Mouse (Mus musculus) MN1 (cell line): ENCODE results near the gene Psmd4.
"Not testable (repeated sequence)": the region's sequence is repeated elsewhere in the genome, so short reads cannot be mapped to it uniquely, and the experiment has no call there.

Experiments
- DNase-seq: peaks from one replicate; pipeline ENCODE4 v3.0.0-alpha.2; 2016; ENCODE audit warnings: low spot score

Gene Psmd4

DNA sequence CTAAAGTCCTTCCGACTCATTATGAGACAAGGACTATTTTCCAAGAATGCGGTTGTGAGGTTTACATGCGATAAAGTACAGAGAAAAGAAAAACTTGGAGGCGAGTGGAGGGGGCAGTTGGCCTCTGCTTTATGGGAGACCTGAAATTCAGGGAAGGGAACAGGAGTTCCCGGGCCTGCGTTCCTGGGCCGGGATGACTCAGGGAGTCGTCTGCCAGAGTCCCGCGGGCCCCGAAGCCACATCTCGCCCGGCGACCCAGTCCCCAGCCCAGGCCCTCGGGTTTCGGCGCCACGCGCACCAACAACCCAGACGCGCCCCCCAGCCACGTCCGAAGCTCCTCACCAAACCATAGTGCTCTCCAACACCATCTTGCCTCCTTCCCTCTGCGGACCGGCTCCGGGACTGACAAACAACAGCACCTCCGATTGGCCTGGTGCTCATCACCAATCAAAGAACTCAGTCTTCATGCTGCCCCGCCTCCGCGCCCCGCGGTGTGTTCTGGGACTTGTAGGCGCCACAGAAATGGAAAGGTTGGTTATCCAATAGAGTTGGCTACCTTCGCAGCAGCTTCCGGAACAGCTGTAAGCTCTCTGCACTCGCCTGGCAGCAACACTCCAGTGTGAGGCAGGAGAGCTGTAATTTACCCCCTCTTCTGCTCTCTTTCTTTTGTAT lies at the start of gene Psmd4:
Gene Psmd4, minus strand, starts transcription at position 449 of the 672 bp plus-strand sequence.
- DNase-seq = peak; percentile 97

DNA sequence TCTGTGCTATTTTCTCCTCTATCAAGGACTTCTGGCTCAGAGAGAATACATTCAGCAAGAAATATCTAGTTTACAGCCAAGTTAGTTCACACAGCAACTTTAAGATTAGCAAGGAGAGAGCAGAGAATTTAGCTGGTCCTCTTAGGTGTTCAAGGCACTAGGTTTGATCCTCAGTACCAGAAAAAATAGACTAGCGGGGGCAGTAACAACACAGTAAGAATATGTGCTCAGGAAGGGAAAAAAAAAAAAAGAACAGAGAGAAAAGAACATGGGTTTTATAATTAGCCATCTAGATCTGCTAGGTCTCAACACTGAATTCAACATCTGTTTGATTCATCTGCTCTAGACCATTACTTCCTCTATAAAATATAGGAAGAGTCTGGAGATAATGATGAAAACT lies 45.7 kb upstream of the Psmd4 start:
- DNase-seq = no peak

- no peak for DNase-seq
Measured at GRCm38 (mm10) chr3:95071606-95072005, 29.2 kb upstream of the Psmd4 start.

- DNase-seq = no peak
Measured at GRCm38 (mm10) chr3:95066570-95066969, 24.2 kb upstream of the Psmd4 start.

- DNase-seq = no peak
Measured at GRCm38 (mm10) chr3:95066095-95066494, 23.7 kb upstream of the Psmd4 start.

DNA sequence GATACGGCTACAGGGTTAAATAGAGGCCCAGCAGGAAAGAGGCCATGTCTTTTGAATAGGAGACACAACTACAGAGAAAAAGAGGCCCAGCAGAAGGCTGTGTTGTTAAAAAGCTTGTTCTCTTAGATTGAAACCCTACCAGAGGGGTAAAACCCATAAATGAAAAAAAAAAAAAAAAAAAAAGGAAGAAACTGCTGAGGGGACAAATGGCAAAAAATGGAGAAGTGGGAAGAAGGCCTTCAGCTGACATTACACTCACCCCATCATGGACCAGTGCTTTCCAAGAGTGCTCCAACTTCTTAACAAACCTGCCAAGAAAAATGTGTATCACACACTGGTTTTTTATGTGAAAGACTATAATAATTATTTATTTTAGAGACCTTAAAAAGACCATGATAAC lies 23.1 kb upstream of the Psmd4 start:
- no peak for DNase-seq

- no peak for DNase-seq
Measured at GRCm38 (mm10) chr3:95063741-95064140, 21.3 kb upstream of the Psmd4 start.

- DNase-seq = no peak
Measured at GRCm38 (mm10) chr3:95058078-95058477, 15.7 kb upstream of the Psmd4 start.

DNA sequence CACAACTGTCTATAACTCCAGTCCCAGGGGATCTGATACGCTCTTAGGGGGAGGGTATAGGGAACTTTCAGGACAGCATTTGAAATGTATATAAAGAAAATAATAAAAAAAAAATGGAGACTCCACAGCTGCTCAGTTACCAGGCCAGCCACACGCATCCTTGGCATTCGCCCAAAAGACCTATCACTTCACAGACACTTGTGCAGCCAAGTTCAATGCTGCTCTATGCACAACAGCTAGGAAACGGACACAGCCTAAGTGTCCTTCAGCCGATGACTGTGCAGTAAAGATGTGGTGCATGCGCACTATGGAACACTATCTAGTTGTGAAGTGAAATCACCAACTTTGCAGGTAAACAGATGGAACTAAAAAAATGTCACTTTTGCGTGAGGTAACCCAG lies 13.9 kb upstream of the Psmd4 start:
- DNase-seq = peak; percentile 40

GRCm38 (mm10) chr3:95054481-95055260 lies 12.3 kb upstream of the Psmd4 start:
- DNase-seq = peak; percentile 79

DNA sequence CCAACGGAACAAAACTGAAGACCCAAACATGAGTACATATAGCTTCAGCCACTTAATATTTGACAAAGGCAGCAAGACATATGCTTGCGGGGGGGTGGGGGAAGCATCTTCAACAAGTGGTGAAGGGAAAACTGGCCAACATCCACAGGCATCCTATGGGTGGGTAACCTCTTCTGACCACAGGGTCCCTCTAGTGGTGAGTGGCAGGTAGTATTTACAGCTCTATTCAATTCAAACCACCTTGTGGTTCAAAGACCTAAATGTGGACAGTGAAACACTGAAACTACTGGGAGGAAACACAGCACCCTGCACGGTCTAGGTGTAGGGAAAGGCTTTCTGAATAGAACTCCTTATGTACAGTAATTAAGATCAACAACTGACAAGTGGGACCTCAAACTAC lies 11.3 kb upstream of the Psmd4 start:
- DNase-seq = peak; percentile 81

- peak; percentile 73 for DNase-seq
Measured at GRCm38 (mm10) chr3:95052959-95053358, 10.5 kb upstream of the Psmd4 start.

DNA sequence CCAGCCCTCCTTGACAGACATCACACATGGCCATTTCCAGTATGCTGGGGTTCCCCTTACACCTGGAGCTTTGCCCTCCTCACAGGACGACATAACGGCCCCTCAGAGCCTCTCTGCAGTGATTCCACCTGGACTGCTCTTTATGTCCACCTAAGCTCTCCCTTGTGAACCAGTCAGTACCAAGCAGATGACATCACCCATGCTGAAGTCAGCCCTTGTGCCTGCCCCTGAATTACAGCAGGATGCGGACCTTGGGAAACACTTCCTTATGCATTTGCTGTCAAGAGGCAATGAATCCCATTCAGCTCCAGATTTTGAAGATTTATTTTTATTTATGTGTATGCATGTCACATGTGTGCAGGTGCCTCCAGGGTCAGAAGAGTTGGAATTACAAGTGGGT lies 5.5 kb upstream of the Psmd4 start:
- DNase-seq = no peak

GRCm38 (mm10) chr3:95046462-95047057 lies 4.1 kb upstream of the Psmd4 start:
- no peak for DNase-seq

DNA sequence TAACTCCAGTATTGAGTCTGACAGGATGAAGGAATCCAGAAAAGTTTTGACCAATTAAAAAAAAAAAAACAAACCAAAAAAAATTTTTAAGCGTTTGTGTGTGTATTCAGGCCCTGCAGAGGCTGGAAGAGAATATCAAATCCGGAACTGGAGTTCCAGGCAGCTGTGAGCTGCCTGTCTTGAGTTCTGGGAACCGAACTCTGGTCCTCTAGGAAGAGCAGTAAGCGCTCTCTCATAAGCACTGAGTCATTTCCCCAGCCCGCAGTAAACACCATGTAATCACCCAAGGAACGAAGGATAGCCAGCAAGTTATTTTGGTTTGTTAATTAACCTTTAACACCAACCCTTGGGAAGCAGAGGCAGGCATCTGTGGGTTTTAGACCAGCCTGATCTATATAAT lies 837 bp upstream of the Psmd4 start:
- DNase-seq = no peak

DNA sequence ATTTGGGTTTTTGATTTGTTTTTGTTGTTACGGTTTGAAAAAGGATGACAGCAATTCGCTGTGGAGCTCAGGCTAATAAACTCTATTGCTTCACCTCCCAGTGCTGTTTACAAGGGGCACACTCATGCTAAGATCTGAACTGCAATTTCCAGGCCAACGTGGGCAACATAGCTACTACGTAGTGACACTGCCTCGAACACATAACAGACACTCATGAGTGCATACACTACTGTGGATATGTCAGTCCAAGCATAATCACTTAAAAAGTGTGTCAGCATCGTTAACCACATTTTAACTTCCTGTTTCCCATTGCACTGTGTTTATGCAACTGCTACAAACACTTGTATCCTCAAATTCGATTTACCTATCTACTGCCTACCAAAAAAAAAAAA lies 420 bp upstream of the Psmd4 start:
- DNase-seq = no peak

DNA sequence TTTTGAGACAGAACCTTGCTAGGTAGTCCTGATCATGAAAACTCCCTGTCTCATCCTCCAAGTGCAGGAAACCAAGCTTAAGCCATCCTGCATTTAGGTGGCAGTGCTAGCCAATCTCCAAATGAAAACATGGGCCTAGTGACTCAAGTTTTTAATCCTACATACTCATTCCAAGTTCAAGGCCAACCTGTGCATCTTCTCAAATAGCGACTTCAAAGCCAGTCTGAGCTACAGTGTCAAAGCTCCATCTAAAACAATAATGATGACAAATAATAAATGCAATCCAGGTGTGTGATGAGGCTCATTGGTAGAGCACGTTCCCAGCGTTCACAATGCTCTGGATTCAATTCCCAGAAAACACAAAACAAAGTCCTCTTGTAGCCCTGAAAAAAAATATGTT lies 789 bp downstream of the Psmd4 start:
- peak; percentile 29 for DNase-seq

GRCm38 (mm10) chr3:95029953-95030352 lies 12.5 kb downstream of the Psmd4 start:
- no peak for DNase-seq

- not testable (repeated sequence) for DNase-seq
Measured at GRCm38 (mm10) chr3:95029291-95029827, 13.1 kb downstream of the Psmd4 start.

DNA sequence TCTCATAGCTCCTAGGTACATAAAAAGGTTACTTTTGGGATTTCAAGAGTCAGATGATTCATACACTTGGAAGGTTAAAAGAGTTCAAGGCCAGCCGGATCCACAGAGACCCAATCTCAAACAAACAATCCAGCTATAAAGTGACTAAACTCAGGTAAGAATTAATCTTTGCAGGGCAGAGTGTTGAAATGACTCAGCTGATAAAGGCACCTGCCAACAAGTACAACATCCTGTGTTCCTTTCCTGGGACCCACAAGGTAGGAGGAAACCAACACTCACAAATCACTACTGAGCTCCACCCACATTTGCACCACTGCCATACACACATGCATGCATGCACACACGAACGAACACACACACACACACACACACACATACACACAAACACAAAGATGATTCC lies 13.8 kb downstream of the Psmd4 start:
- no peak for DNase-seq

DNA sequence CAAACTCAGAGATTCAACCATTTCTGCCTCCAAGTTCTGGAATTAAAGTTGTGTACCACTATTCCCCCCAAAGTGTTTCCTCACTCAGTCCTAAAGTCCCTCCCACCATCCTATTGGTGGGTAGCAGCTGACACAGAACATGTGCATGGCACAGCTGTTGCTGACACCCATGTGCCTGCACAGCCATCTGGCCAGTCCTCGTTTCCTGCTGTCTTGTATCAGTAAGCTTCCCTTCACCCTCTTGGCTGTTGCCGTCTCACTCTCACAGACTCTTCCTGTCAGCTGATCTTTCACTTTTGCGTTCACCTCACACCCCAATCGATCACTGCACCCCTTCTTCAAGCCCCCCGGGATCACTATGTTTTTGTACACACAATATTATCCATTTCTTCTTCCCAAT lies 14.7 kb downstream of the Psmd4 start:
- DNase-seq = peak; percentile 51

DNA sequence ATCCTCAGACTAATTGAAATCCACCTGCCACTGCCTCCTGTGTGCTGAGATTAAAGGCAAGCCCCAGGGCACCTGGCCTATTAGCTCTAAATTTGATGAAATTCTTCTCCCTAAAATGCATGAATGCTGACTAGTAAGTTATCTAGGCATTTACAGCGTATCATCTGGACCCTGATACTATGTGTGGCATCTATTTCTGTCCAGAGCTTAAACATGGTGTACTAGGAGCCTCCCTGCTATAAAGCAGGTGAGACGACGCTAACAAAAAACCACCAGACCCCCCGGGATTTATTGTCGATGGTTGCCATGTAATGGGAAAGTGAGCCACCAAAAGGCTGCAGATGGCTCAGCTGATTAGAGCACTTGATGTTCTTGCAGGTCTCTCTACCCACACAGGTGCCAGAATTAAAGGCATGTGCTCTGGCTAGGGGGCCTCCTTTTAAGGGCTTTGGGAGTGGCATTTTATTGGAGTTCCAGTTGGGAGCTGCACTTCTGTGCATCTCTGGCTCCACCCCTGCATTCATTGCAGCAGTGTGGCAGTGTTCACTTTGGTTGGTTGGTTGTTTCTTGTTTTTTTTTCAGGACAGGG lies 15.3 kb downstream of the Psmd4 start:
- DNase-seq = no peak

DNA sequence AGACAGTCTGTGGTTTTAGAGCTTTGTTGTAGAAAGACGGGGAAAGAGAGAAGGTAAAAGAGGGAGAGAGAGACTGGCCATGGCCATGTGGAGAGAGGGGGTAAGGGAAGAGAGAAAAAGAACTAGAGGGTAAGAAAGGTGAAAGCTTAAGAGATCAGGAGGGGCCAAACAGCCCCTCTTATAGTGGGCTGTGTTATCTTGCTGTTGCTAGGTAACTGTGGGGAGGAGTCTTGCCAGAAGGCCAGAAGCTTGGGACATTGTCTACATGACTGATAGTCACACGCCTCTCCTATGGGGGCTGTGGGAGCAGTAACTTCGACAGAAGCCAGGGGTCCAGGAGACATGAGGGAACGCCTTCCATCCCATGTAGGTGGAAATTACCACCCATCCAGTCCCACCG lies 17.2 kb downstream of the Psmd4 start:
- no peak for DNase-seq
